Mouse (Mus musculus): ENCODE measurements at regions not wholly inside any gene's neighbourhood (a gene's known extent, or its start where the extent isn't known, plus 50 kb on each side); places are given as distances from the start of the nearest gene placed in this dataset.

DNA sequence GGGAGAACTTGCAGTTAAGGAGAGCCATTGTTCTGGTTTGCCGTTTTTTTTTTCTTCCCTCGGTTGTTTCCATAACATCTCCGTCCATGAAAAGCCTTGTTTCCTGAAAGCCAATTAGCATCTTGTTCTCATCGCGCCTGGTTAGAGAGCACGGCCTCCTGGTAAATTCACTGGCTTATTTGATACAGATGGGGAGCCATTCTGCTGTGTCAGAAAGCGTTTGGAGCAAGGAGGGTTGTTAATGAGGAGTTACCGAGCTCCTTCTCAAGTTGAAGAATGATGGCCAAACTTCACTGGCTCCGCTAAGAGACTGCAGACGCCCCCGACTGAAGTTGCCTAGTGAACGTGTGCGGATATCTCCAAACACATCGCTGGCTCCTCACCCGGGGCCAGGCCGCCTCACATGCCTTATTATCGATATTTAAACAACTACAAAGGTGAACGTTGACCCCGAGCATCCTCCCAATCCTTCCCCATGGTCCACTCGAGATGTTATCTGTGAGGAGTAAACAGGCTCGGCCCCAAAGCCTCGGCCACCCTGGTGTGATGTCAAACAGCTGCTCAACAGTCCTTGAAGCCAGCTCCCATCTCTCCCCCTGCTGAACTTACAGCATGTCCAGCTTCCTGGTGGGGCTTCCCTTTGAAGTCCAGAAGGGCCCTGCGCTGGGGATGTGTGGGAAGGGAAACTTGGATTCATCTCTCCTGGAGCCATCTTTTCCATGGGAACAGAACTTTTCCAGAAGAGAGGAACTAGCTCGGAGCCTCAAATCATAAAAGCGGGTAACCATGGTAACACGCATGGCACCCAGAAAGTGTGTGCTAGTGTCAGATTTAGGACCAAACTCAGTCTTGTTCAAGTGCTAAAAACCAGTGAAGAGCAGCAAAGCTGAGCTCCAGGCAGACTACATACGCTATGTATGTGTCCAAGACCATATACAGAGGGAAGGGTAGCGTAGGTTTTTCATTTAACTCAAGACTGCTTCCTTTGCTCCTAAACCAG lies 190.0 kb upstream of the Tbx3 start:
- DNase-seq (ENCODE audit: low spot score) = no peak

DNA sequence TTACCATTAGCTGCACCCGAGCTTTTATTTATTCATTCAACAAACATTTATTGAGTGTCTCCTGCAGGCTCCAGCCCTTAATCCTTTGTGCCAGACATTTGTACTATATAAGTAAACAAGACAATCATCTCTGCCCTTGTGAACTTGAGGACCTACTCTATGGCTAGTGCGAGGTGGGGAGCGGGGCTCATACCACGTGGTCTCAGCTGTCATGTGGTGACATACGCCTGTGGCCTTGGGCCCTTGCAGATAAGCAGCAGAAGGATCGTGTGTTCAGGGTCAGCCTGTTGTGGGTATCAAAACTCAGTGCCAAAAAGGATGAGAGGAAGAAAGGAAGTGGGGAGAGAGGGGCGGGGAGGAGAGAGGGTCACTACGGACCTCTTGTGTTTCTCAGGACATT lies 186.8 kb upstream of the Tbx3 start:
- no peak for DNase-seq (ENCODE audit: low spot score)

- DNase-seq (ENCODE audit: low spot score) = no peak
These were observed 184.3 kb upstream of the Tbx3 start for GRCm38 (mm10) chr5:119486196-119486595.

- DNase-seq (ENCODE audit: low spot score) = no peak
These were observed 183.3 kb upstream of the Tbx3 start for GRCm38 (mm10) chr5:119487184-119487583.

GRCm38 (mm10) chr5:119497501-119497900 lies 173.0 kb upstream of the Tbx3 start:
- no peak for DNase-seq (ENCODE audit: low spot score)

GRCm38 (mm10) chr5:119498431-119498830 lies 172.0 kb upstream of the Tbx3 start:
- no peak for DNase-seq (ENCODE audit: low spot score)

DNA sequence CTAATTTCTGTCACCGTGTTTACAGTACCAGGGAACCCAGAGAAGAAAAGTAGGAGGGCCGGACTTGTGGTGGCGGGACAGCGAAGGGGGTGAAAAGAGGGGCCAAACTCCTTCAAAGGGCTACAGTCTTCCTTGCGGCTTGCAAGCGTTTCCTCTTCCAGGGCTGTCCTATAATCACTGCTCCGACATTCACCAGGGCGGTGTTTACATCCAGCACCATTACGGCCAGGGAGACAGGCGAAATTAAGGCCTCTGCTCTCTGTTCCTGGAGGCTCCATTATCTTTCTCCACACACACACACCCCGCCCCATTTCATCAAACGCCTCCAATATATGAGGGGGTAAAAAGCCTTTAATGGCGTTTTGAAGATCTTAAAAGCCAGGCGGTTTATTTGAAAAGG lies 162.8 kb upstream of the Tbx3 start:
- DNase-seq (ENCODE audit: low spot score) = no peak

DNA sequence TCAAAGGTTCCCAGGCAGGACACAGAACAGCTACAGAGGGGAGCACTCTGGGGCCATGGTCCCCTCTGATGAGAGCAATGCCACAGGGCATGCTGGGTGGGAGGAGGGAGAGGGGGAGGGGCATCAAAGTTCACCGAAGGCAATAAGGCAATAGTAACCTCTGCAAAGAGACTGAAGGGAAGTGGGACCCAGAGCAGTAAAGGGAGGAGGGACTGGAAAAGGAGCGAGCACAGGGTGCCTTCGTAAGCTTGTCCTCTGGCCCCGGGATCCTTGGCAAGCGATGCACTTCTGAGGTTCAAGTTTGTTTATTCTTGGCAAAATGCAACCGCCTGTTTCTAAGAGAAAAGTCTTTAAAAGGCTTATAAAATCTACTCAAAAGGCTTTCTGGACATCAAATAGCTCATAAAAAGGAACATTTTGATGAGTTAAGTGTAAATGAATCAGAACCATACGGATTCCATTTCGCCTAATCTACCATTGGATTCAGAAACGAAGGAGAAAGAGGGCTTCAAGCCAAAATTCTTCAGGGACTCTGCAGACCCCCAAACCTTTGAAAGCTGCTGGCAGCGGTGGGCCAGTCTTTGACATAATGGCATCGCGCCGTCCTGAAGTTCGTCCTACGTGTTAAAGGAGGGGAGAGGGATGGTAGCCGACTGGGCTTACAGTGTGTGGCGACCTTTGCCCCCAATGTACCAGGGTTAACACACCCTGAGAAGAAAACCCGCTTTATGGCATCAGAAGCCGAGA lies 151.8 kb upstream of the Tbx3 start:
- no peak for DNase-seq (ENCODE audit: low spot score)

- DNase-seq (ENCODE audit: low spot score) = no peak
These were observed 146.3 kb upstream of the Tbx3 start for GRCm38 (mm10) chr5:119524171-119524570.

GRCm38 (mm10) chr5:119525960-119526359 lies 144.5 kb upstream of the Tbx3 start:
- no peak for DNase-seq (ENCODE audit: low spot score)

DNA sequence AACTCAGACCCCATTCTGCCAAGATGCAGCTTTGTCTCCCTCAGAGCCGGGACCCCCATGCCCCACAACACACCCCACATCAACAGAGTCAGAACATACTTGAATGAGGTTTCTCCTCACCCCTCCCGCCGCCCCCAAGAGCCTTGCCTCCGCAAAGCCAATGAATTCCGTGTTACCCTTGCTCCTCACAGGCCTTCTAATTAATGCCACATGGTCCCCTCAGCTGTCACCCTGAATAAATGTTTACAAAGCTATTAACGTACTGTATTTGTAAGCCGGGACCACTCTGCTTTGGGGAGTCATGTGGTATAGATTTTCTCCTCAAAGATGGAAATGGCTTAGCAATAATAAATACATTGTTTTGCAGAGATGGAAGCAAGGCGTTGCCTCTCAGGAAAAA lies 140.5 kb upstream of the Tbx3 start:
- DNase-seq (ENCODE audit: low spot score) = no peak

DNA sequence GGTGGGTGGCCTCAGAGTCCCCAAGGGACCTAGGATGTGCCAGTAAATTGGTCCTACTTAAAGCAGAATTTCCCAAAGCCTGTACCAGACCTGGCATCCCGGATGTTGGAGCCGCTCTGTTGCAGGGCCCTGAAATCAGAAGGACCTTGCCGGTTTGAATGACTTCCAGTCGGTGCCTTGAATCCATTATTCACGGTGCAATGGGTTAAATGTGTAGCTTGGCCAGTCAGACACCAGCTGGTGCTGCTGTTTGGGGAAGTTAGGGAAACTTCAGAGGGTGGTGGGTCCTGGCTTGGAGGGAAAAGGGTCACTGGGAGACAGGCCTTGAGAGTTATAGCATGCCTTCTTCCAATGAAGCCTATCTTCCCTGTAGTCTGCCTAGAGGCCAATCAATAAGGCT lies 135.5 kb upstream of the Tbx3 start:
- DNase-seq (ENCODE audit: low spot score) = no peak

GRCm38 (mm10) chr5:119542836-119543235 lies 127.6 kb upstream of the Tbx3 start:
- DNase-seq (ENCODE audit: low spot score) = no peak

DNA sequence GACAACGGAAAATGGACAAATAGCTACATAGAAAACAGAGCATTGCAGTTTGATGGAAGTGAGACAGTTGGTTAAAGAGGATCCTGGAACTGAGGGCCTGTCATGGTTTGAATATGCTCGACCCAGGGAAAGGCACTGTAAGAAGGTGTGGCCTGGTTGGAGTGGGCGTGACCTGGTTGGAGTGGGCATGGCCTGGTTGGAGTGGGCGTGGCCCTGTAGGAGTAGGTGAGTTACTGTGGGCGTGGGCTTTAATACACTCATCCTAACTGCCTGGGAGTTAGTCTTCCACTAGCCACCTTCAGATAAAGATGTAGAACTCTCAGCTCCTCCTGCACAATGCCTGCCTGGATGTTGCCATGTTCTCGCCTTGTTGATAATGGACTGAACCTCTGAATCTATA lies 126.8 kb upstream of the Tbx3 start:
- no peak for DNase-seq (ENCODE audit: low spot score)

DNA sequence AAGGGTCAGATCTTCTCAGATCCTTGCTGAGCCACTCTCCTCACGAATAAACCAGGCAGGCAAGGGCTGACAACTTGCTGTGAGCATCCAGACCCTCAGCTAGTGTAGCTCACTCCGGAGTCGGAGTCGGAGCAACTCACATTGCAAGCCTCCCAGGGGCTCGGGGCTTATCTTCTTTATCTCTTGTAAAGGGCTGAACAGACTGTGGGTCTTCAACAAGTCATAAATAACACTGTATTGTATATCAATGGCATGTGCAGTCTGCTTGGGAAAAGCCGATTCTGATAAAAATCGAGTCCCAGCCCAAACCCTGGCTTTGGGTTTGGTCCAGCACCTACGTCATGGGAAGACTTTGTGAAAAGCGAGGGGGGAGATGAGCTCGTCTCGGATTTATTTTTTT lies 125.8 kb upstream of the Tbx3 start:
- no peak for DNase-seq (ENCODE audit: low spot score)

DNA sequence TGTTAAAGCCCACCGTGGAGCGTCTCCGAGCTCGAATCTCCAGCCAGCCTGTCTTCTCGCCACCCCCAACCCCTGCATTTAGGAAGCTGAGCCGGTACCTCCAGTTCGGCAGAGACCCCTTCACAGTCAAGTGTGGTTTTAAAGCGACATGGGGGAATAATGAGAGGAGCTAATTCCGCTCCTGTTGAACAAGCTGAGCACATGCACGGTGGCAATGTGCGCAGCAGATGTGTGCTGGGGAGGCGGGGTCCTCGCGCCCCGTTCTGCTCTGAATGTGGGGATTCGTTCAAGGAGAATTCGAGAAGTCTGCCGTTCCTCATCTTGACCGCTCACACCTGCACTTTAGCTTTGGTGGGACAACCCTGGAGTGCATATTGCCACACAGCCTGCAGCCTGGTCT lies 123.4 kb upstream of the Tbx3 start:
- no peak for DNase-seq (ENCODE audit: low spot score)

DNA sequence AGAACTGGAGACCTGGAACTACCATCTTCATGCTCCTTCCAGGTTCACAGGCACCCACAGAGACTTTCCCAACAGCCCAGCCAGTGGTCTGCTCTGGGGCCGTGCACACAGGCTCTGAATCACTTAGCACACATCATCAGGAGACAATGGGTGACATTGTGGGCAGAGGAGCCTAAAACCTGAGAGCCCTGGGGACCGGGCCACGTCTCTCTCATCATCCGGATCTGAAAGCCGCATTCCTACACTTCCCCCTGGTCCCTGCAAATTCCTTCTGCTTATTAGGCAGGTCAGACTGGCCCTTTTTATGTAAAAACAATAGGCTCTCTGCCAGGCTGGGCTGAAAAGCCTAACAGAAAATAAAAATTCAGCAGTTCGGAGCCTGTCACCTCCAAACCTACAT lies 119.6 kb upstream of the Tbx3 start:
- no peak for DNase-seq (ENCODE audit: low spot score)

DNA sequence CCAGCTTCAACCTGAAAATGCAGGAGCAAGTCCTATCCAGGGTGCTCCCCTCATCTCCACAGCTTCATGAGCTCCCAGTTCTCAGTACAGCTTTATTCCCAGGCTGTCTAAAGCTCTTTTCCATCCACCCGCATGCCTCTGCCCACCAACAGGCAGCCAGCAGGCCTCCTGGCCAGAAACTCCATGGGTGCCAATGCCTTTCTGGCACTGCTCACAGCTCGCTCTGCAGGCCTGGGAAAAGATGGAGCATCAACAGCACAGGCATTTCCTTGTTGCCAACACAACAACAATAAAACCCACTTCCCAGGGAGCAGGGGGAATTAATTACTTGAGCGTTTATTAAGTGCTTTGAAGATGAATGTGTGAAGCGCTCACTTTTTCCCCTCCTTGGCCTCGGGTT lies 117.0 kb upstream of the Tbx3 start:
- DNase-seq (ENCODE audit: low spot score) = no peak

DNA sequence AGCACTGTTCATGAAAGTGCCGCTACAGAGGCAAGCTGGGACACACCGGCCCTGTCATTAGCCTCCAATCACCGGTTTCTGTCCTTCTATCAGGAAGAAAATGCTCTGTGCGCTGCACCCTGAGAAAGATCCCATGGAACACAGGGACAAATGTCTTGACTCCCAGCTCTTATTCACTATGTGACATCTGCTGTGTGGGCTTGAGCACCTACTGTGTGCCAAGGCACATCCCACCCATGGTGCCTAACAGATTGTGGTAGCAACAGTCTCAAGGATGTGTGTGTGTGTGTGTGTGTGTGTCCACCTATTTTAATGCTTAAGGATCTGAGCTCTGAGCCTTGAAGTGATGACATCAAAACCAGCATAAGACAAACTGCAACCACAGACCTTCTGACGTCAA lies 113.4 kb upstream of the Tbx3 start:
- DNase-seq (ENCODE audit: low spot score) = no peak

- DNase-seq (ENCODE audit: low spot score) = no peak
These were observed 110.8 kb upstream of the Tbx3 start for GRCm38 (mm10) chr5:119559696-119560095.

DNA sequence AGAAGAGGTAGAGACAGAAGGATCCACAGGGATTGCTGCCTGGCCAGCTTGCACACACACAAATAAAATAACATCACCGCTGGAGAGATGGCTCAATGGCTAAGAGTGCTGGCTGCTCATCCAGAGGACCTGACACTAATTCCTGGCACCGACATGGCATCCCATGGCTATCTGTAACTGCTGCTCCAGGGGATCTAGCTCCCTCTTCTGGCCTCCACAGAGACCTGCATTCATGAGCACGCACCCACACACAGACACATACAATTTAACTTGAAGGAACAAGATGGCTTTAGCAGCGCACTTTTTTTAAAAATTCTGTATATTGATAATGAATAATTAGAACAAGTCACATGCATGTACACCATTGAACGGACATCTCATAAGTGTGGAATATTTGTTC lies 110.1 kb upstream of the Tbx3 start:
- no peak for DNase-seq (ENCODE audit: low spot score)

DNA sequence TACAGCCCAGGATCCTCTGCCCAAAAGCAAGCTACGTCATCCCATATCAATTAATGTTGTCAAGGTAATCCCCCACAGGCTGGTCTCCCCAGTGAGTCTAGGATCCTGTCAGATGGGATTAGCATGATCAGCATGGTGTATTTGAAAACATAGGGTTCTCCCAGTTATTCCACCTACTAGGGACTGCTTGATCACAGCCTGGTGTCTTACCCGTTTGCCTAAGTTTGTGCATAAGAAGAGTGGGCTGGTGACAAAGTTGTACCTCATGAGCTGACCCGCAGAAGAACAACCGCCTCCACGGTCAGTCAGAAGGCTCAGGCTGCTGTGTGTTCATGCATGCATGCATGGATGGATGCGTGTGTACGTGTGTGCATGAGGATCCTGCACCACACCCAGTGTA lies 108.9 kb upstream of the Tbx3 start:
- no peak for DNase-seq (ENCODE audit: low spot score)
